Mouse (Mus musculus) hematopoietic stem cell, adult 5-6 weeks (primary cell): ENCODE measurements around the gene Raly. TPM values are rescaled to one million over a fixed set of nuclear protein-coding genes. Genes with fewer than 3 reads are reported as not detected.
A peak's percentile ranks its signal among the peaks of the same experiment; 100 is the strongest.

Experiments
- ATAC-seq, 2 experiments: fragments of 125-278 bp in 1 of 2; replicated peaks in 1 of 2; 2 replicates each; pipeline ENCODE4 v1.8.0; 2016 to 2017; ENCODE audit warnings: inconsistent platforms in 2 of 2, mild to moderate bottlenecking in 2 of 2, moderate number of reproducible peaks in 2 of 2, low read depth in 1 of 2, moderate TSS enrichment in 1 of 2; ENCODE audit not compliant: low FRiP score in 2 of 2, poor library complexity in 2 of 2, severe bottlenecking in 2 of 2, insufficient read depth in 1 of 2, low TSS enrichment in 1 of 2
- total RNA-seq: library from RNA; stranded (forward); fragments of 172-1452, 232-1000 nt; gene quantifications from 2 replicates; pipeline ENCODE4 v1.2.3, GENCODE M21; 2017

Raly gene
- 180 and 207 TPM in 2 replicates for total RNA-seq

DNA sequence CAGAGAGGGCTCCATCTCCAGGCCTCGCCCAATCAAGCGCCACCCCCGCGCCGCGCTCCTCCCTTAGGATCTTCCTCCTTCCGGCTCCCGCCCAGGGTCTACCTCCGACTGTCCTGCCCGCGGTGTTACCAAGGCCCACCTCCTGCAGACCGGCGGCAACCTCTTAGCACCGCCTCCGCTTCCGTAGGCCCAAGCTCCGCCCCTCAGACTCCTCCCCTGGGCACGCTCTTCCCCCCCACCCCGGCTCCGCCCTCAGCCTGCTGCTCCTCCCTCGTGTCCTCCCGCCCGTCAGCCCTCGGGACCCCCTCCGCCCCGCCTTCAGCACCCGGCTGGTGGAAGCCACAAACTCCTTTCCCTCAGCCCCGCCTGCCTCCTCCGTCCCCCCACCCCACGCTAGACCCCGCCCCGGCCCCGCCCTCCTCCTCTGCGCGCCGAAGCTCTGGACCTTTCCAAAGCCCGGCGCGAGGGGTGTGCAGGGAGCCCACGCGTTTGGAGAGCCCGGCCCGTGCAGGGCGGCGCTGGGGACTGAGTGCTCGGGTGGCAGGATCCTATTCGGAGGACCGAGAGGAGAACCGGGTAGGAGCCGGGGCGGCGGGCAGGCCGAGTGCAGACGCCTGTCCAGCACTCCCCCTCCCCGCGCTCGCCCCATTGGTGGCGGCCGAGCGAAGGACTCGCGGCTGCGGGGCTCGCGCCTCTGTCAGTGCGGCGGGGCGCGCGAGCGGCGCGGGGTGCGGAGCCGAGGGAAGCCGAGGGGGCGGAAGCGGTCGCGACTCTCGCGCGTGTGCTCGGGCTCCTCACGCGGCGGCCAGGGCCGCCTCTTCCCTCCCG lies at the start of gene Raly, which contains the start of gene a:
Gene Raly (plus strand): TSS at position 441 of the 828 bp plus-strand sequence.
Gene a (plus strand): TSS at position 747 of the 828 bp plus-strand sequence.
- ATAC-seq: peak; percentile 90 to 93

DNA sequence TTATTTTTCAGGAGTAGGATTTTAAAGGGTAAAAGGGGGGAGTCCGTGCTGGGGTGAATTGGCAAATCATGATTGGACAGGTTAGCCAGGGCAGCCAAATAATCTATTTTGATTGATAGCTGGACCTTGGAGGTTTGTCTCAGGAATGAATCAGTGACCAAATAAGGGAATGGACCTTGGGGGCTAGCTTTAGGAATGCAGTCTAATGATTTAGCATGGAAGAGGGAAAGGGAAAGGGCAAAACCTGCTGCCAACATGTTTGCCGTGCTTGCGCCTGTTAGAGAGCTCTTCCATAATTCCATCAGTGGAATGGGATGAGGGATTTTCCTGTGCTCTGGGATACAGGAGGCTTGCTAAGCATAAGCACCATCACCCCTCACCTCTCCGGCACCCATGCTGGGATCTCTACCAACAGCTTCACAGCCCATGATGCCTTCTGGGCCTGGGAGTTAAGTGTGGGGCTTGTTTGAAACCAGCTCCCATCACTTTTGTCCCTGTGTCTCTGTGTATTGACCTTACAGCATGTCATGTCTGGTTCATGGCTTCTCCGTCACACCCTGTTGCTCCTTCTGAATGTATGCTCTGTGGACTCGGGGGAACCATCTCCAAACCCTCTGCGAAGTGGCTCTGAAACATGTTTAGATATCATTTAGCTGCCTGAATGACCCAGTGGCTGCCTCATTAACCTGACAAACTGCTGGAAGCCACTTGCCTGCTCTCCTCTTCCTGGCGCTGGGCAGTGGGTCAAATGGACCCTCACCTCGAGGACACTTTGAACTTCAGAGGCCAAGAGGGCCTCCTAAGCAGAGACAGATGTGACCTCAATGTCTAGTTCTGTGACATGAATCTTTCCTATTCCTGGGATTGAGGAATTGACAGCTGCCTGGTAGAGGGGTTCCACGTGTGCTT lies 47.7 kb upstream of the Raly start:
- no peak for ATAC-seq

- ATAC-seq: no peak
Measured at GRCm38 (mm10) chr2:154743915-154744314, 47.0 kb upstream of the Raly start.

DNA sequence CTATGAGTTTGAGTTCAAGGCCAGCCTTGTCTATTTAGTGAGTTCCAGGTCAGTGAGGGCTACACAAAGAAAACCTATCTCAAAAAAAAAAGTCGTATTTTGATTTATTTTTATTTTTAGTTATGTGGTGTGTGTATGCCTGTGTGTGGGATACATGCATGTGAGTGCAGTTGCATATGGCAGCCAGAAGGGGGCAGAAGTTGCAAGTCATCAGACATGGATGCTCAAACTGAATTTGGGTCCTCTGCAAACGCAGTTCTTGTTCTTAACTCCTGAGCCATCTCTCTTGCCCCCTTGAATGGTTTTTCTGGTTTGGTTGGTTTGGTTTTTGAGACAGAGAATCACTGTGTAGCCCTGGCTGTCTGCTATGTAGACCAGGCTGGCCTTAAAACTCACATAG lies 42.5 kb upstream of the Raly start:
- ATAC-seq: no peak

DNA sequence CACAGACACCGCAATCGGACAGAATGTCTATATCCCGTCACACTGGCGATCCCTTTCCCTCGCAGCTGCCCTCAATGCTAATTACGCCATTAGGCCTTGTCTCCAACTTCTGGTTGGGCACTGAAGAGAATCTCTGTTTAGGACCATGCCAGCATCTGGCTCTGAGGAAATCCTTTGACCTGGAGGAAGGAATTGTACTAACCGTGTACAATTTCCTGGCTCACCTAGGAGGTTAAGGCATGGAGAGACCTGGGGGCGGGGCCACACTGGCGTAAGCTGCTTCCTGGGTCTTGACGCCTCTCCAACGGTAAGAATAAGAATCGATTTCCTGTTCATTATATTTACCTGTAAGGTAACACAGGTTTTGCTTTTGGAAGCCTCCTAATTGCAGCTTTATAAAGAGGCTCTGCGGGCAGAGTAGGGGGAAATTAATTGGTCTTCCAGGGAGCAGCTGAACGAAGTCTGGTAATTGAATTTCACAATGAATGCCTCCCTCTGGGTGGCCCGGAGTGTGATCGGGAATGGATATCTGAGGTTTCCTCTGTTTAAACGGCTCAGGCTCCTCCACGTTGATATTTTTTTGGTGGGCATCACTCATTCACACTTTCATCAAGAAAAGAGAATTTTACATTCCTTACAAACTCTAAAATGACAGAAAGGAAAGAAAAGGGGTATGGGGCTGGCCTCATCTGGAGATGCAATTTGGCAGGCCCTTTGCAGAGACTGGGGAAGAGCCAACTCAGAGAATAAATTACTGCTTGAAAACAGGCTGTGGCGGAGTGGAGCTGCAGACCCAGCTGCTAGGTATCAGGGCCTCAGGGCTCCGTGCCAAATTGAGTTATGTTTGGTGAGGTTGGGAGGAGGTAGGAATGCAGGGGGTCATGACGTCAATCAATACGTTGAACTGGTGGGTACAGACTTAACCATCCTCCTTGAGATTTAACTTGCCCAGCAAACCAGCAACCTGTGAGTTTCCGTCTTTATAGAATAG lies 41.6 kb upstream of the Raly start:
- no peak for ATAC-seq

DNA sequence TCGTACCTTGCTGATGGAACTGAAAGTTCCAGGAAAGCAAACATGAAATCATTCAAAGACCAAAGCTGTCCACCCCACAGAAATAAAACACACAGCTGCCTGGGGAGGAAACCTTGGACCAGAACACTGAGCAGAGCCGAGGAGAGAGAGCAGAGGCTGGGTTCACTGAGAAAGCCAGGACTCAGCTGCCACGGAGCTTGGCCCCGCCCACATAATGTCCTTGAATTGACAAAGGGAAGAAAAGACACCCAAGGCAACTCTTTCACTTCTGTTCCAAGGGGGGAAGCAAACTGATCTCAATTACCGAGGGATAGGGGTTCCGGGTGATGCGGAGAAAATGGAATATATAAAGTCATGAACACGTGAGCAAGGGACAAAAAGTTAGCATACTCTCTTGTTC lies 39.0 kb upstream of the Raly start:
- no peak; a peak in 1 of 4 replicates for ATAC-seq

DNA sequence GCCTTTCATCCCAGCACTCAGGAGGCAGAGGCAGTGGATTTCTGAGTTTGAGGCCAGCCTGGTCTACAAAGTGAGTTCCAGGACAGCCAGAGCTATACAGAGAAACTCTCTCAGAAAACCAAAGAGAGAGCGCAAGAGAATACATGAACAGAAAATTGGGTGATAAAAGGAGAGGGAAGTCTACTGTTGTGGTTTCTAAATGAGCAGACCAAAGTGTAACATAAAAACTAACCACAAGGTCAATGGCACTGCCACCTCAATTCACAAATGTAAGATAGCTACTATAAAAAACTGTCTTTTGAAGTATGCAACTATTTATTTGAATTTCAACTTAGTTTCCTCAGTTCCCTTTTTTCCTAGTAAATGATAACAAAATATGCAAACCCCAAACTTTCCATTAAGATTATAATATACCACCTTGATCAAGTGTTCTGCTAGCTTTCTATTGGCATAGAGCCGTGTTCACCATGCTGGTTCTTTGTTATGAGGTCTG lies 36.8 kb upstream of the Raly start:
- ATAC-seq: no peak

- no peak; a peak in 1 of 4 replicates for ATAC-seq
Measured at GRCm38 (mm10) chr2:154755791-154756190, 35.1 kb upstream of the Raly start.

- ATAC-seq: no peak
Measured at GRCm38 (mm10) chr2:154757691-154758090, 33.2 kb upstream of the Raly start.

- no peak for ATAC-seq
Measured at GRCm38 (mm10) chr2:154758454-154758853, 32.4 kb upstream of the Raly start.

DNA sequence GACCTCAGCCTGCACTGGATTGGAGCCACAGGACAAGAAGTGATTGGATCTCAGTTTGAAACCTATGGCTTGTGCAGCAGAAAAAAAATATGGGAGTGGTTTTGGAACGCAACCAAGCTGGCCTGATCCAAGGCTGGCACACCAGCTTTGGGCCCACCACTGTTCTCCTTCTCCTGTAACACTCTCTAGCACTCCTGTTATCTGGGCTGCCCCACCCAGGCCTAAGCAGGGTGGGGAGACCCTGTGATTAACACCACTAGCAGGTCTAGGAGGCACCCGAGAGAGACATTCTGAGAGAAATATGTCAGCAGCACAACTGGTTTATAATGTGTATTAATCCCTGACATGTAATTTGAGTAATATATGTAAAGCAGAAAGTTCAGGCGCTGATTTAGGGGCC lies 27.7 kb upstream of the Raly start:
- no peak for ATAC-seq

DNA sequence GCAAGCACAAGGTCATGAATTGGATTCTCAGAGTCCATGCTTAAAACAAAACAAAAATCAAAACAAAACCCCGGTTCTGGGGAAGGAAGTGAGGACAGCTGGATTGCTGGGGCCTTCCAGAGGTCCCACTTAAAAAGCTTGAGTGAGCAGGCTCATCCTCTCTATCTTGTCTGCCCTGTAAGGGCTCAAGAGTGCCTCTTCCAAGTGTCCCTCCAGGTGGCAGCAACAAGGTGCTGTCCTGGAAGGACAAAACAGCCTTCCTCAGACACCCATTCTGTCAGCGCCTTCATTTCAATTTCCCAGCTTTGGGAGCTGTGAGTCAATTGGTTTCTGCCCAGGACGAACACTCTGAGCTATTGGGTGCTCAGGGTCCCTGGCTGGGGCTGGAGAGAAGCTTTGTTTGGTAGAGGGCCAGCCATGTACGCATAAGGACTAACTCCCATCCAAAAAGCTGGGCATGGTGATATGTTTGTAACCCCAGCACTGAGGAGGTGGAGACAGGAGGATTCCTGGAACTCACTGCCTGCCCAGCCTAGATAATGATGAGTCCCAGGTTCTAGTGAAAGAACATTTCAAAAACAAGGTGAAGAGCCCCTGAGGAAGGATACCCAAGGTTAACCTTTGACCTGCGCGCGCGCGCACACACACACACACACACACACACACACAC lies 25.9 kb upstream of the Raly start:
- no peak for ATAC-seq

- ATAC-seq: peak; percentile 81 to 85
Measured at GRCm38 (mm10) chr2:154765554-154766008, 25.3 kb upstream of the Raly start.

DNA sequence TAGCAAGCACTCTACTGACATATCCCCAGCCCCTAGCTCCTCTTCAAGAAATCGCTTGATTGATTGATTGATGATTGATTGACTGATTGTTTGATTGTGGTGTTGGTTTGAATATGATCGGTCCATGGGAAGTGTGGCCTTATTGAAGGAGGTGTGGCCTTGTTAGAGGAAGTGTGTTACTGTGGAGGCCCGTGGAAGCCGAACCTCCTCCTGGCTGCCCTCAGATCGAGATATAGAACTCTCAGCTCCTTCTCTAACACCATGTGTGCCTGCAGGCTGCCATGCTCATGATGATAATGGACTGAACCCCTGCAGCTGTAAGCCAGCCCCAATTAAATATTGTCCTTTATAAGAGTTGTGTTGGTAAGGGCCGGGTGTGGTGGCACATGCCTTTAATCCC lies 23.8 kb upstream of the Raly start:
- ATAC-seq: no peak

DNA sequence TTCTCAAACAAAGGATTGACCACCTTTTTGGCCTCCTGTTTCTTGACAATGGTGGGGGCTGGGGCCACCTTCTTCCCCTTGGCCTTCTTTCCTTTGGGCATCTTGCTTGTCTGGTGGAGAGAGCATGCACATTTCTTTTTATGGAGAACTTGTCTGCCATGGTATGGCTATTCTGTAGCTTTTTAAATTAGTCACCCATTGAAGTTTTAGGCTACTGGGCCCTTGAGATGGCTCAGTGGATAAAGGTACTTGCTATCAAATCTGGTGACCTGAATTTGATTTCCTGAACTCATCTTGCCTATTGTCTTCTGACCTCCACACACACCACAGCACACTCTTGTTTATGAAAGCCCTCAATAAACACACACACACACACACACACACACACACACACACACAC lies 21.0 kb upstream of the Raly start, which contains the start of gene Gm14214:
Gene Gm14214 (minus strand): TSS at position 101 of the 400 bp plus-strand sequence.
- ATAC-seq: no peak

GRCm38 (mm10) chr2:154771604-154772003 lies 19.3 kb upstream of the Raly start:
- ATAC-seq: no peak
